Mouse (Mus musculus): ENCODE results near the gene Gpatch2l. TPM values are rescaled to one million over a fixed set of nuclear protein-coding genes. Genes with fewer than 3 reads are reported as not detected.

The Gpatch2l gene
- polyA plus RNA-seq, 1 experiment from 2014 or later, result 14.6 TPM

GRCm38 (mm10) chr12:86330684-86331083 is 89.0 kb downstream of the Gpatch2l start:
- Histone ChIP-seq H3K4me2 (ENCODE audit: low read depth, severe bottlenecking) (no peak overlapping the region), H3K36me3 (ENCODE audit: control insufficient read depth, insufficient read depth, low read length) (no peaks in the 10 kb centered on the region), H3K4me3 (ENCODE audit: low read depth, low read length) (no peak overlapping the region), H3K27ac (replicated peaks; ENCODE audit: low read depth, low read length) (no peak overlapping the region), H3K27me3 (ENCODE audit: control insufficient read depth, insufficient read depth, low read length) (no peaks in the 10 kb centered on the region), H3K9ac (ENCODE audit: low read length) (no peak overlapping the region), H3K4me1 (ENCODE audit: control insufficient read depth, insufficient read depth, low read length) (no peaks in the 10 kb centered on the region), H3K9me3 (ENCODE audit: control insufficient read depth, low read length) (no peaks in the 10 kb centered on the region)
- 86% methylated on average over 9 of the region's 9 CpGs for whole genome bisulfite sequencing
- ATAC-seq (ENCODE audit: insufficient number of reproducible peaks, low FRiP score, low TSS enrichment, low read depth) (no peak), DNase-seq (ENCODE audit: low spot score) (no peak)

GRCm38 (mm10) chr12:86331248-86331647 is 89.6 kb downstream of the Gpatch2l start:
- H3K4me1 ChIP-seq (ENCODE audit: control insufficient read depth, insufficient read depth, low read length), result no peaks in the 10 kb centered on the region
- no peak overlapping the region for H3K27ac ChIP-seq (replicated peaks; ENCODE audit: low read depth, low read length)
- WGBS, result 79% methylated on average over 10 of the region's 10 CpGs
- DNase-seq (ENCODE audit: low spot score) (no peak), ATAC-seq (ENCODE audit: insufficient number of reproducible peaks, low FRiP score, low TSS enrichment, low read depth) (no peak)
- H3K4me2 ChIP-seq (ENCODE audit: low read depth, severe bottlenecking), result no peak overlapping the region
- H3K9ac ChIP-seq (ENCODE audit: low read length), result no peak overlapping the region
- no peaks in the 10 kb centered on the region for H3K9me3 ChIP-seq (ENCODE audit: control insufficient read depth, low read length)
- no peaks in the 10 kb centered on the region for H3K27me3 ChIP-seq (ENCODE audit: control insufficient read depth, insufficient read depth, low read length)
- no peak overlapping the region for H3K4me3 ChIP-seq (ENCODE audit: low read depth, low read length)
- no peaks in the 10 kb centered on the region for H3K36me3 ChIP-seq (ENCODE audit: control insufficient read depth, insufficient read depth, low read length)

DNA sequence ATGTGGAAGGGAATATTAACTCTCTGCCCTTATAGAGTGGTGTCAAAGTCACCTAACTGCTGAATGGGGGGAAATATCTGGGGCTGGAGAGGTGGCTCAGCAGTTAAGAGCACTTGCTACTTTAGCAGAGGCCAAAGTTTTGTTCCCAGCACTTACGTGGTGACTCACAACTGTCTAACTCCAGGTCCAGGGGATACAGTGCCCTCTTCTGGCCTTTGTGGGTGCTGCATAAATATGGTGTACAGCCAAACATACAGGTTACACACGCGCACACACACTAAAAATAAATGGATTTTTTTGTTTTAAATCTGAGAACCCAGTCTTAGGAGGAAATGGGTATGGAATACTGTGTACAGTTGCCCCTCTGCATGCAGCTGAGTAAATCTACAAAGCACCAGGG is 94.6 kb downstream of the Gpatch2l start:
- no peak overlapping the region for H3K4me2 ChIP-seq (ENCODE audit: low read depth, severe bottlenecking)
- no peak overlapping the region for H3K4me3 ChIP-seq (ENCODE audit: low read depth, low read length)
- no peaks in the 10 kb centered on the region for H3K9me3 ChIP-seq (ENCODE audit: control insufficient read depth, low read length)
- no peak overlapping the region for H3K9ac ChIP-seq (ENCODE audit: low read length)
- no peaks in the 10 kb centered on the region for H3K36me3 ChIP-seq (ENCODE audit: control insufficient read depth, insufficient read depth, low read length)
- H3K27ac ChIP-seq (replicated peaks; ENCODE audit: low read depth, low read length), result no peak overlapping the region
- 93% methylated on average over 3 of the region's 3 CpGs for WGBS
- H3K4me1 ChIP-seq (ENCODE audit: control insufficient read depth, insufficient read depth, low read length), result 0 out of 2 replicates have a peak, but pooled peaks cover 3% of the 10 kb centered on the region
- H3K27me3 ChIP-seq (ENCODE audit: control insufficient read depth, insufficient read depth, low read length), result no peaks in the 10 kb centered on the region
- ATAC-seq (ENCODE audit: insufficient number of reproducible peaks, low FRiP score, low TSS enrichment, low read depth) (no peak), DNase-seq (ENCODE audit: low spot score) (no peak)

- no peaks in the 10 kb centered on the region for H3K9me3 ChIP-seq (ENCODE audit: control insufficient read depth, low read length)
- ATAC-seq (ENCODE audit: insufficient number of reproducible peaks, low FRiP score, low TSS enrichment, low read depth), result no peak
- no peaks in the 10 kb centered on the region for H3K27me3 ChIP-seq (ENCODE audit: control insufficient read depth, insufficient read depth, low read length)
- 0 out of 2 replicates have a peak, but pooled peaks cover 3% of the 10 kb centered on the region for H3K4me1 ChIP-seq (ENCODE audit: control insufficient read depth, insufficient read depth, low read length)
- no peak overlapping the region for H3K4me3 ChIP-seq (ENCODE audit: low read depth, low read length)
- no peaks in the 10 kb centered on the region for H3K36me3 ChIP-seq (ENCODE audit: control insufficient read depth, insufficient read depth, low read length)
- no peak overlapping the region for H3K9ac ChIP-seq (ENCODE audit: low read length)
- DNase-seq (ENCODE audit: low spot score), result no peak
- 27% methylated on average over 7 of the region's 7 CpGs for WGBS
- no peak overlapping the region for H3K27ac ChIP-seq (replicated peaks; ENCODE audit: low read depth, low read length)
- no peak overlapping the region for H3K4me2 ChIP-seq (ENCODE audit: low read depth, severe bottlenecking)
Measured at GRCm38 (mm10) chr12:86336887-86337286, 95.2 kb downstream of the Gpatch2l start.

Other genes with a start within 250 kb of the Gpatch2l start
- gene Tgfb3, start 162.8 kb upstream of the Gpatch2l start, polyA plus RNA-seq (2014; fragmentation: Nextera tagmentation; extraction: Ambion mirVana), result 20.3 and 20.8 TPM in 2 replicates
- gene Ift43, start 159.3 kb upstream of the Gpatch2l start, polyA plus RNA-seq (2014; fragmentation: Nextera tagmentation; extraction: Ambion mirVana), result 72.4 and 81.3 TPM in 2 replicates
- gene Esrrb, start 119.3 kb downstream of the Gpatch2l start, polyA plus RNA-seq (2014; fragmentation: Nextera tagmentation; extraction: Ambion mirVana), result 0.08 and 0.26 TPM in 2 replicates

Data from limb, embryonic 11.5 days (tissue).